Mouse (Mus musculus): Measurements from ENCODE around the gene Gm5771. TPM values are rescaled to one million over a fixed set of nuclear protein-coding genes. Genes with fewer than 3 reads are reported as not detected.
"Not testable (repeated sequence)": the region's sequence is repeated elsewhere in the genome, so short reads cannot be mapped to it uniquely, and the experiment has no call there.

Gene Gm5771
- polyA plus RNA-seq (2015; fragmentation: Nextera tagmentation; extraction: Ambion mirVana), result not detected in 2 replicates

- not testable (repeated sequence) for H3K36me3 ChIP-seq (ENCODE audit: insufficient read depth, low read length); H3K4me1 ChIP-seq (ENCODE audit: insufficient read depth, low read depth, low read length); H3K27me3 ChIP-seq (replicated peaks; ENCODE audit: insufficient read depth, low read length); H3K27ac ChIP-seq (ENCODE audit: low read length); H3K9me3 ChIP-seq (ENCODE audit: low read length); H3K4me2 ChIP-seq (replicated peaks; ENCODE audit: low read depth, low read length); ATAC-seq; DNase-seq (ENCODE audit: low spot score); H3K4me3 ChIP-seq (ENCODE audit: low read depth, low read length); H3K9ac ChIP-seq (replicated peaks; ENCODE audit: low read depth)
Observed at GRCm38 (mm10) chr6:41392056-41392455, at the start of gene Gm5771. TSS of gene Gm5771 (plus strand) at chr6:41392356.

- H3K27ac ChIP-seq (ENCODE audit: low read length), result no peak within 1 kb of the TSS
- no peaks in the 10 kb centered on the region for H3K36me3 ChIP-seq (ENCODE audit: insufficient read depth, low read length)
- no peaks in the 10 kb centered on the region for H3K27me3 ChIP-seq (replicated peaks; ENCODE audit: insufficient read depth, low read length)
- WGBS, result 52% methylated on average over 2 of the region's 2 CpGs
- no peak for ATAC-seq
- DNase-seq (ENCODE audit: low spot score), result no peak
- no peaks in the 10 kb centered on the region for H3K4me1 ChIP-seq (ENCODE audit: insufficient read depth, low read depth, low read length)
- no peak within 1 kb of the TSS for H3K4me3 ChIP-seq (ENCODE audit: low read depth, low read length)
- no peak within 1 kb of the TSS for H3K9ac ChIP-seq (replicated peaks; ENCODE audit: low read depth)
- H3K9me3 ChIP-seq (ENCODE audit: low read length), result no peaks in the 10 kb centered on the region
- TF ChIP-seq EP300 (IDR thresholded peaks at IDR 0.05), result no peak
- no peak for TF ChIP-seq CTCF (IDR thresholded peaks at IDR 0.05)
- no peak within 1 kb of the TSS for H3K4me2 ChIP-seq (replicated peaks; ENCODE audit: low read depth, low read length)
Observed at GRCm38 (mm10) chr6:41353932-41354331, 38.2 kb upstream of the Gm5771 start, which contains the start of gene Try10. TSS of gene Try10 (plus strand) at chr6:41354105.

DNA sequence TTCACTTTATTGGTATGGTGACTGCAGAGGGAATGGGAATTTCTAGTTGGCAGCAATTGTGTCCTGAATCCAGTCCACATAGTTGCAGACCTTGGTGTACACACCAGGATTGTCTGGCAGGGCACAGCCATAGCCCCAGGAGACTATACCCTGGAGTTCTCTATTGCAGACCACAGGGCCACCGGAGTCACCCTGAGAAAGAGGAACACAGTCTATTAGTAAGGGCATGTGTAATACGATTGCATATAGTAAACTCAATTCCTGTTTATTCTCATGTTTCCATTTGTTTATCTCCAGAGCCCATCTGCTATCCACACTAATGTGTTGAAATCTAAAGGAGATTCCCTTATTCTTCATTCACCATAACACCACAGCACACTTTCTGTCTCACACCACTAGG is 18.4 kb upstream of the Gm5771 start:
- not testable (repeated sequence) for H3K9me3 ChIP-seq (ENCODE audit: low read length); H3K4me1 ChIP-seq (ENCODE audit: insufficient read depth, low read depth, low read length); H3K4me2 ChIP-seq (replicated peaks; ENCODE audit: low read depth, low read length); H3K27me3 ChIP-seq (replicated peaks; ENCODE audit: insufficient read depth, low read length); H3K27ac ChIP-seq (ENCODE audit: low read length); DNase-seq (ENCODE audit: low spot score); ATAC-seq; H3K9ac ChIP-seq (replicated peaks; ENCODE audit: low read depth); H3K36me3 ChIP-seq (ENCODE audit: insufficient read depth, low read length); H3K4me3 ChIP-seq (ENCODE audit: low read depth, low read length)
- 100% methylated on average over 1 of the region's 2 CpGs for WGBS

GRCm38 (mm10) chr6:41377578-41377977 is 14.6 kb upstream of the Gm5771 start, which contains the start of gene Prss3:
TSS of gene Prss3 (minus strand) at chr6:41377678.
- not testable (repeated sequence) for ATAC-seq; H3K4me3 ChIP-seq (ENCODE audit: low read depth, low read length); DNase-seq (ENCODE audit: low spot score); H3K4me2 ChIP-seq (replicated peaks; ENCODE audit: low read depth, low read length); H3K27ac ChIP-seq (ENCODE audit: low read length); H3K4me1 ChIP-seq (ENCODE audit: insufficient read depth, low read depth, low read length); H3K9me3 ChIP-seq (ENCODE audit: low read length); H3K36me3 ChIP-seq (ENCODE audit: insufficient read depth, low read length); H3K9ac ChIP-seq (replicated peaks; ENCODE audit: low read depth); H3K27me3 ChIP-seq (replicated peaks; ENCODE audit: insufficient read depth, low read length)

DNA sequence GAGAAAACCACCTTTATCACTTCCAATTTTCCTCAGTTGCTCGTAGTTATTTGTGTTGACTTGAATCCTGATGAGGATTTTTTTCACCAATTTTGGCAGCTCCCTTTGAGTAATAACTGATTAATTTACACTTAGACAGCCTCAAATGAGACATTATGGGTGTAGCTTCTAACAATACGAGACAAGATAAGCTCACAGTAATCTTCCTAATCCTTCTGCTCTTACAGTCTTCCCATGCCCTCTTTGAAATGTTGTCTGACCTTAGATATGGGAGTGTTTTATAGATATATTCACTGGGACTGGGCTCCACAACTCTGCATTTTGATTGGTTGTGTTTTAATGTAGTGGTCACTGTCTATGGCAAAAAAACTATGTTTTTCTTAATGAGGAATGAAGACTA is 5.4 kb upstream of the Gm5771 start:
- H3K9ac ChIP-seq (replicated peaks; ENCODE audit: low read depth), result no peak overlapping the region
- 65% methylated on average over 2 of the region's 2 CpGs for WGBS
- H3K4me3 ChIP-seq (ENCODE audit: low read depth, low read length), result no peak overlapping the region
- H3K4me1 ChIP-seq (ENCODE audit: insufficient read depth, low read depth, low read length), result no peaks in the 10 kb centered on the region
- H3K4me2 ChIP-seq (replicated peaks; ENCODE audit: low read depth, low read length), result no peak overlapping the region
- DNase-seq (ENCODE audit: low spot score) (no peak), ATAC-seq (no peak)
- no peaks in the 10 kb centered on the region for H3K36me3 ChIP-seq (ENCODE audit: insufficient read depth, low read length)
- no peaks in the 10 kb centered on the region for H3K9me3 ChIP-seq (ENCODE audit: low read length)
- H3K27me3 ChIP-seq (replicated peaks; ENCODE audit: insufficient read depth, low read length), result no peaks in the 10 kb centered on the region
- no peak overlapping the region for H3K27ac ChIP-seq (ENCODE audit: low read length)
- TF ChIP-seq EP300 (IDR thresholded peaks at IDR 0.05) (no peak), CTCF (IDR thresholded peaks at IDR 0.05) (no peak)

DNA sequence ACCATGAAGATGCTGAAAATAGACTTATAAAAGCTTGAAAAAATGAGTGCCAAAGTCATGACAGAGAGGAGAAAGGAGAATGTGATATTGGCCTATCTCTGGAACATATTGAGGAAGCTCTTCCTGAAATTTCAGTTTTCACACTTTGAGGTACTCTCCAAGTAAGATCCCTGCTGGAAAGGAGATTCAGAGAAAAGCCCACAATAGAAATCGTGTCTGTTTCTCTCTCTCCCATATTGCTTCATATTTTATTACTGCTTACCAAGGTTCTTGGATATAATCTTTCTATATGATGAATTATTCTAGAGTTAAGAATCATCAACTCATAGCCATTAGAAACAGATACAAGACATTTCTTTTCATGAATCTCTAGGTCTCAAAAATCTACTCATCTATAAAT is 516 bp upstream of the Gm5771 start:
- 41% methylated on average over 1 of the region's 1 CpGs for WGBS
- not testable (repeated sequence) for H3K27ac ChIP-seq (ENCODE audit: low read length); DNase-seq (ENCODE audit: low spot score); H3K36me3 ChIP-seq (ENCODE audit: insufficient read depth, low read length); ATAC-seq; H3K9ac ChIP-seq (replicated peaks; ENCODE audit: low read depth); H3K4me2 ChIP-seq (replicated peaks; ENCODE audit: low read depth, low read length); H3K4me1 ChIP-seq (ENCODE audit: insufficient read depth, low read depth, low read length); H3K9me3 ChIP-seq (ENCODE audit: low read length); H3K4me3 ChIP-seq (ENCODE audit: low read depth, low read length); H3K27me3 ChIP-seq (replicated peaks; ENCODE audit: insufficient read depth, low read length)

GRCm38 (mm10) chr6:41442261-41442660 is 50.1 kb downstream of the Gm5771 start:
- not testable (repeated sequence) for H3K9me3 ChIP-seq (ENCODE audit: low read length); H3K4me2 ChIP-seq (replicated peaks; ENCODE audit: low read depth, low read length); H3K27me3 ChIP-seq (replicated peaks; ENCODE audit: insufficient read depth, low read length); ATAC-seq; H3K4me3 ChIP-seq (ENCODE audit: low read depth, low read length); H3K36me3 ChIP-seq (ENCODE audit: insufficient read depth, low read length); H3K27ac ChIP-seq (ENCODE audit: low read length); H3K9ac ChIP-seq (replicated peaks; ENCODE audit: low read depth); DNase-seq (ENCODE audit: low spot score); H3K4me1 ChIP-seq (ENCODE audit: insufficient read depth, low read depth, low read length)
- 43% methylated on average over 1 of the region's 2 CpGs for WGBS

DNA sequence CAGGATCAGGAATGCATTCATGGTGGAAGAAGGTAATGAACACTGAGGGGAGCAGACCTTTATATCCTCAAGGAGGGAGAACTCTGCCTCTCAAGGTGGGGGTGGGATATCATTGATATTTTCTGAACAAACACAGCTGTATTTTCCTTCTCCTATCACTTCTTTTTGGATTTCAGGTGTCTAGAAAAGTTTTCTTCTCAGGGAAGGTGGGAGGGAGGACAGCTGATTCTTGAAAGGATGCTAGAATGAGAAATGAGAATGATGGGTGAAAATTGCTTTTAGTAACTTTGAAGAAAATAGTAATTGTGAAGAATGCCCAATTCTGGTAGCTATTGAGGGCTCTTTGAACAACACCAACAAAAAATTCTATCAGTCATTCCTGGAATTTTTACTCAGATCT is 53.9 kb downstream of the Gm5771 start, which contains the start of gene Gm10334:
Gene Gm10334 (minus strand): TSS at position 101 of the 400 bp plus-strand sequence.
- H3K4me2 ChIP-seq (replicated peaks; ENCODE audit: low read depth, low read length); ATAC-seq; DNase-seq (ENCODE audit: low spot score); H3K9me3 ChIP-seq (ENCODE audit: low read length); H3K27ac ChIP-seq (ENCODE audit: low read length); H3K9ac ChIP-seq (replicated peaks; ENCODE audit: low read depth); H3K27me3 ChIP-seq (replicated peaks; ENCODE audit: insufficient read depth, low read length); H3K36me3 ChIP-seq (ENCODE audit: insufficient read depth, low read length); H3K4me1 ChIP-seq (ENCODE audit: insufficient read depth, low read depth, low read length); H3K4me3 ChIP-seq (ENCODE audit: low read depth, low read length): not testable (repeated sequence)

All from lung, postnatal 0 days (tissue).